Mouse (Mus musculus) layer of hippocampus, postnatal 14 days (tissue): Measurements from ENCODE around the gene Masp2. TPM values are rescaled to one million over a fixed set of nuclear protein-coding genes. Genes with fewer than 3 reads are reported as not detected.

Experiments used
- DNase-seq, 2 experiments: peaks; one replicate each; pipeline ENCODE4 v3.0.0; 2021 to 2022; ENCODE audit warnings: low spot score in 2 of 2, mixed read lengths in 1 of 2
- total RNA-seq, 2 experiments: library from RNA; stranded (reverse); gene quantifications; 2 replicates each; pipeline ENCODE4 v1.2.3; 2021

The Masp2 gene
- total RNA-seq, 2 experiments from 2014 or later: 1.0 to 1.8 TPM

DNA sequence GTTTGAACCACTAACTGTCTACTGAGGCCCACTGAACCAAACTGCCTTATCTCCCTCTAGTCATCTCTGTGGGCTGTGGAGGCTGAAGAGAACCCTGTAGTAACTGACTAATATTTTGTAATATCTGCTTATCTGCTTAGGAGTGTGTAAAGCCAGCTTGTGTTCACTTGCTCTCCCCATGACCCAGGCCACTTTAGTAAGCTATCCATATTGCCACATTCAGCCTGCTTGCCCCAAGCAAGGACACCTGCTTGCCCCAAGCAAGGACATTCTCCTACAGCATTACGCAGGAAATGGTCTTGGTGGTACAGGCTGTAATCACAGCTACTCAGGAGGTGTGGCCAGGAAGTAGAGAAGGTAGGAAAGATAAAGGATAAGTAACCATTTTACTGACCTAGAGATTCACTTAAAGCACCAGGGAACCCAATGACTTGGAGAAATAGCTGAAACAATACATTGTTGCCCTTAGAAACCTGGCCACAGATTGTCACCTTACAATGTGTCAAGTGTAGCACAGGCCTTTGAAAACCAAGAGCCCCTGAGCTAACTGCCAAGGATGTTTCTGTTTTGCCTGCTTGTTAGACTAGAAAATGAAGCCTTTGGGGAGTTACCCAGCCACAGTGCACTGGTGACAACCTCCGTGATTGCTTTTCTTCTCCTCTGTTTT lies 31.2 kb downstream of the Masp2 start:
- no peak for DNase-seq

GRCm38 (mm10) chr4:148635309-148635708 lies 33.0 kb downstream of the Masp2 start:
- DNase-seq: no peak

- no peak for DNase-seq
Measured at GRCm38 (mm10) chr4:148638302-148638701, 35.9 kb downstream of the Masp2 start.

DNA sequence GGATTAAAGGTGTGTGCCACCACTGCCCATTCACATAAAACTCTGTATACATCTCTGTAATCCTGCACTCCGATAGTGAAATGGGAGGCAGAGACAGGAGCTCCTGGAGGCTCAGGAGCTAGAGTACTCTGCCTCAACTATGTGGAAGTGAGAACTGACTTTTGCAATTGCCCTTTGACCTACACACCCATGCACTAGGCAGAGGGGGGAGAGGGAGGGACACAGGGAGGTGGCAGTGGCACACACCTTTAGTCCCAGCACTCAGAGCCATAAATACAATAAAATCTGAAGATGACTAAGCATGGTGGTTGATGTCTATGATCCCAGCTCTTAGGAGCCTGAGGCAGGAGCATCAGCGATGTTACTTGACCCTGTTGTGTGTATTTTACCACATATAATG lies 37.1 kb downstream of the Masp2 start:
- no peak for DNase-seq

- no peak for DNase-seq
Measured at GRCm38 (mm10) chr4:148641121-148641520, 38.8 kb downstream of the Masp2 start.

DNA sequence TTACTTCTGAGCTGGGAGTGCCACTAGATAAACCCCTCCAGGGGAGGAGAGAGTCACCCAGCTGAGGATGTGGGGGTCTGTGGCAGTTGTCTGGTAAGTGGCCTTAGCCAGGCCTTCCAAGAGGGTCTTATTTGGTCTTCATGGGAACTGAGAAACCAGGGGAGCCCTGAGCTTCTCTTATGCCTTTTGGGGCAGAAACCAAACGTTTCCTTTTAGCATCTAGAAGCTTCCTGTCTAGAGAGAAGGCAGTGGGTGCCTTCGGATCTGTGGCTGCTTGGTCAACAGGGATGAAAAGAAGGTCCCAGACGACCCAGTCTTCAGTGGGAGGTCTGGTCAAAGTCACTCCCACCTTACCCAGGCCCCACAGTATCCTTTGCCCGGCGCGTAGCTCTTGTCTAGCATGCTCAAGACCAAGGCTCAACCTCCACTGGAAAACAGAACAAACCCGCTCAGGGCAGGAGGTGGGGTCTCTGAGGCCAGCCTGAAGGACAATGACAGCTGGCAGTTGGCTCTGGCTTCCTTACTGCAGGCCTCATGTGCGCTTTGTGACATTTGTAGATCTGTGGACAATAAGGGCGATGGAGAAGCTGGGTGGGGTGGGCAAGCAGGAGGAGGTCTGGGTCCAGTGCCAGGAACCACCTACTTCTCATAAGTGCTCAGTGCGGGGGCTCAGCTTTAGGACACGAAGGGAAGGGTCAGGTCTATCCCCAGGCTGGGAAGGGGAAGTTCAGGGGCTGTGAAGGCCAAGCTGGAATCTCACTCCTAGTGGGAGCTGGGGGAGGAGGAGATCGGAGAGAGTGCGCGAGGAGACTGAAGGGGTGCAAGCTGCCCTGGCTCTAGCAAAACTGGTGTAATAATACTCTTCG lies 41.2 kb downstream of the Masp2 start, which contains the start of gene Gm572:
Gene Gm572, plus strand, starts transcription at position 27 of the 866 bp plus-strand sequence.
- DNase-seq: no peak

DNA sequence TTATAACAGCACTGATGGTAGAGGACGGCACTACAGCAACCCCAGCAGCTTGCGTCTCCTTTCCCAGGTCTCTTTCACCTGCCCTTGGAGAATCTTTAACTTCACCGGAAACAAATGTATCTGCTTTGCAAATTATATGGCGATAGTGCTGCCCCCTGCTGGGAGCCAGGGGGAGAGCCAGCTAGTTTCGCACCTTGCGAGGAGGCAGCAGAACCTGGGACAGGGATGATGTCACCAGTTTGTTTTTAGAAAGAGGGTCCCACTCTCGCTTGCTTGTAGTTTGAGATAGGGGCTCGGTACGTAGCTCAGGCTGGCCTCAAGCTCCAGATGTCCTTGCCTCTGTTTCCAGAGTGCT lies 41.8 kb downstream of the Masp2 start:
- peak; percentile 36 to 40 for DNase-seq

DNA sequence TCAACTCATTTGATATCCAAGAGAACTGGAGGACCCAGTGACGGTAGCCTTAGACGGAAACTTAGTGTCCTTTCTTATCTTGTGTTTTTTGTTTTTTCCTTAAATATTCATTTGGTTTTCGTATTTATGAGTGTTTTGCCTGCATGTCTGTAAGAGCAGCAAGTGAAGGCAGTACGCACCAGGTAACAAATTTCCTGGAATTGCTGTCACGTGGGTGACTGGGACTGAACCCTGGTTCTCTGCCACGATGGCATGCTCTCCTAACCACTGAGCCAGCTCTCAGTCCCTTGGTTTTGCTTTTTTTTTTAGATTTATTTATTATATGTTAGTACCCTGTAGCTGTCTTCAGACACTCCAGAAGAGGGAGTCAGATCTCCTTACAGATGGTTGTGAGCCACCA lies 42.6 kb downstream of the Masp2 start:
- no peak for DNase-seq

GRCm38 (mm10) chr4:148646616-148647015 lies 44.3 kb downstream of the Masp2 start:
- DNase-seq: peak in 1 of 2 experiments; percentile 11

DNA sequence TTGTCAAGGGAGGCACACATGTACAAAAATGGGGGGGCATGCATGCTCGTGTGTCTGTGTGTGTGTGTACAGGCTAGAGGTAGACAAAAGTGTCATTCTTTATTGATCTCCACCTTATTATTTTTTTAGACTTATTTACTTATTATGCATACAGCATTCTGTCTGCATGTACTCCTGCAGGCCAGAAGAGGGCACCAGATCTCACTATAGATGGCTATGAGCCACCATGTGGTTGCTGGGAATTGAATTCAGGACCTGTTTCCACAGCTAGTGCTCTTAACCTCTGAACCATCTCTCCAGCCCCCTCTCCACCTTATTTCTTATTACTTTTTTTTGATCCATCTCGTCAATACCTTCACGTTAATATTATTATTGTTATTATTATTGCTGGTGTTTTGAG lies 47.0 kb downstream of the Masp2 start:
- no peak for DNase-seq

DNA sequence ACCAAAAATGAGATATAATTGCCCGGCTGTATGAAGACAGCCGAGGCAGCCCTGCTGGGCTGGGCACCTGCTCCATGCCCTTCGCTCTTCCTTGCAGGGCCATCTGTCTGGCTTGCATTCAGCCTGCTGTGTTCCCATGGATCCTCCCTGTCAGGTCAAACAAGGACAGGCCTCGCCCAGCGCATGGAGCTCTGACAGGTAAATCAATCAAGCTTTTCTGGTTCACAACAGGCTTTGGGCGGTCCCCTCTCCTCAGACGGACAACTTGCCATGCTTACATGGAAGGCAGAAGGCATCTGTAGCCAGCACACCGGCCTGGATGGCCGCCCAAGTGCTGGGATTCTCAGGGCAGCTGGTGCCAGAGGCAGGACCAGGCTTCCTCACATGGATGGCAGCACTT lies 48.7 kb downstream of the Masp2 start:
- no peak for DNase-seq

- DNase-seq: no peak
Measured at GRCm38 (mm10) chr4:148654701-148655398, 52.5 kb downstream of the Masp2 start.

- no peak for DNase-seq
Measured at GRCm38 (mm10) chr4:148656691-148657258, 54.4 kb downstream of the Masp2 start.

DNA sequence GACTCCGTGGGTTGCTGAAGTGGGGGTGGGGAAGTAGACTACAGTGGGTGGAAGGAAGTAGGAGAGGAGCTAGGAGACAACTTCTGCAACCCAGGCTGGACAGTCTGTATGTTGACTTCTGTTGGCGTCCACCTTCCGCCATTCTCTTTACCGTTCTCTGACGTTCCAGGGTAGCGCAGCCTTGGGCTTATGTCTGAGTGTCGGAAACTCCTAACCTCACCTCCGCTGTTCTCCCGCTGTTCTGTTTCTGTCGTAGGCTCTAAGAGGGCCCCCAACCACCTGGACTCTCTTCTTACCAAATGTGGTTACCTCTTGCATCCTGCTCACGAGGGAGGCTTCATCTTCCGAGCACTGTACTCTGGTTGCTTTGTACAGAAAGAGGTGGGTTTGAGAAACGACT lies 55.4 kb downstream of the Masp2 start:
- no peak for DNase-seq

- no peak for DNase-seq
Measured at GRCm38 (mm10) chr4:148660174-148660573, 57.8 kb downstream of the Masp2 start.

DNA sequence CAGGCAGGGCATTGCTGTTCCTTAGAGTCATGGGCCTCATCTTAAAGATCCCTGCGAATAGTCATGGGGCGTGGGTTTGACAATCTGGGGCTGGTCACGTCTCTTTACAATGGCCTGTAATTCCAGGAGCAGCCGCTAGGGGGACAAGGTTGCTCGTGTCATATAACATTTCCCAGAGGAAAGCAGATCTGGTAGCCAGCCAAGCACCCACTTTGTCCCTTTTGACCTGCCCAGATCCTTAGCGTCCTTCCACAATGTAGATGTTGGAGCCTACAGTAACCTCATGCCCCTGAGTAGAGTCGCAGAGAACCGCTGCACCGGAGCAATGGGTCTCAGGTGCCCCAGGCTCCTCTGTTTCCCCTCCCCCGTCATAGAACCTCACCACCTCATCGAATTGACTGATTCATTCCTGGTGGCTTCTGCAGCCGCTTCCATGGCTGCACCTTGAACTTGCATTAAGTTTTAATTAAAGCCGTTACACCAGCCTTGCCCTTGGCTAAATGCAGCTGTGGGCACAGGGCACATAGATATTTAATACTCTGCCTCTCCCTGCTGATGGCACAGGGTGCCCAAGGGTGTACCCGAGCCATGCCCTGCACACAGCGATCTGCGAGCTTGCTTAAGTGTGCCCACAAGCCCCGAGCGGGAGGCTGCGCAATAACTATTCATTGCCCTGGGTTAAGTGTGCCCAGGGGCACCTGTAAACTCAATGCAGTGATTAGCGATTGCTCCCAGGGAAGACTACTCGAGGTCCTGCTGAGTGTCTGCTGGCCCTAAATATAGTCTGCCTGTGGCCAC lies 60.0 kb downstream of the Masp2 start:
- peak; percentile 41 to 59 for DNase-seq

DNA sequence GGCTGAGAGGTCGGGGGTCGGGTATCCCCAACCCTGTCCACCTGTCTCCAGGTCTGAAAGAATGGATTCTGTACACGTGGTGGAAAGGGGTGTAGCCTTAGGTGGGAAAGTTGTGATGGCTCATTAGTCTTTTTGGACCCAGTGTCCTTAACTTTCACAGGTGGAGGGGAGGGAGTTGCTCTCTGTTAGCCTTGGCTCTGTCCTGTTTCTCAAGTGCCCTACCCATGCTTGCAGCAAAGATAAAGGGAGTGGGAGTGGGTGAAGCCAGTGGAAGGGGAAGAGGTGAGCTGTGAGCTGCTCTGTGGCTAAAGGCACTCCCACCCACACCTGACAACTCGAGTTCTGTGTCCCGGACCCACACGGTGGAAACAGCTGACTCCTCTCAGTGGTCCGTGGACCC lies 61.0 kb downstream of the Masp2 start:
- no peak for DNase-seq

DNA sequence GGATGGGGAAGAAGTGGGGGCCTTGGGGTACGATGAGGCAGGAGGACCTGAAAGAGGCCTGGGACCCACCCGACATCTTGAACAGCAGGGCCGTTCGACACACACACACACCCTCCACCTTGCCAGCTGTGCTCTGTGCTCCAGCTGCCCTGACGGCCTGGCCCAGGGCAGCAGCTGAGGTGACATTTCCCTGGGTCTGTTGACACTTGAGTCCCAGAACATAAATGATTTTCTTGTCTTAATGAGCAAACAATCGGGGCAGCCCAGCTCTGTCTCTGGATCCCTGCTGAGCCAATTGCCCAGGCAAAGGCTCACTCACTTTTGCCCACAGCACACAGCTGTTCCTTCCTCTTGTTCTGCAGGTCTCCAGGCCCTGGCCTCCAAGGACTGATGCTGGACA lies 61.7 kb downstream of the Masp2 start:
- no peak for DNase-seq
